Mouse (Mus musculus) thymus, adult 18-20 months (tissue): ENCODE measurements around the gene Fam72a.

Experiments used
- DNase-seq, 2 experiments: peaks; one replicate each; pipeline ENCODE4 v3.0.0; 2022; ENCODE audit warnings: mixed read lengths in 2 of 2

Gene Fam72a

DNA sequence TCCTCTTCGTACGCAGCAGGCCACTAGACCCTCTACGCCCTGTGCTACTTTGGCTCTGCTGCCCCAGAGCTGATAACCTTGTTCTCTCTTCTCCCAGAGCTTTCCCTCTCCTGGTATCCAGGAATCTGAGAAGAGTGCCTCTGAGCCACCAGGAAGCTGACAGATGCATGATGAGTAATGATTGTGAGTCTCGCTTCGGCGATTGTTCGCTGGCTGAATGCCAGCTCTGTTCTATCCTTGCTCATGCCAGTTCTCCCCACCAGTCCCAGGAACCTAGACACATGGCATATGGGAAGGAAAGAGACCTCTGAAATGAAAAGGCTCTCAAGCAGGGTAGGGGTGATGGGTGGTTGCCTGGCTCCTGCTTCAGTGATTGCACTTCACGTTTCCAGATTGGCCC is 59.1 kb downstream of the Fam72a start:
- DNase-seq = no peak
